Mouse (Mus musculus): Measurements from ENCODE around the gene Psmd4. TPM values are rescaled to one million over a fixed set of nuclear protein-coding genes. Genes with fewer than 3 reads are reported as not detected.
"Not testable (repeated sequence)": the region's sequence is repeated elsewhere in the genome, so short reads cannot be mapped to it uniquely, and the experiment has no call there.

Gene Psmd4
- polyA plus RNA-seq, 1 experiment, result 169 TPM

DNA sequence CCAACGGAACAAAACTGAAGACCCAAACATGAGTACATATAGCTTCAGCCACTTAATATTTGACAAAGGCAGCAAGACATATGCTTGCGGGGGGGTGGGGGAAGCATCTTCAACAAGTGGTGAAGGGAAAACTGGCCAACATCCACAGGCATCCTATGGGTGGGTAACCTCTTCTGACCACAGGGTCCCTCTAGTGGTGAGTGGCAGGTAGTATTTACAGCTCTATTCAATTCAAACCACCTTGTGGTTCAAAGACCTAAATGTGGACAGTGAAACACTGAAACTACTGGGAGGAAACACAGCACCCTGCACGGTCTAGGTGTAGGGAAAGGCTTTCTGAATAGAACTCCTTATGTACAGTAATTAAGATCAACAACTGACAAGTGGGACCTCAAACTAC lies 11.3 kb upstream of the Psmd4 start:
- H3K9me3 ChIP-seq, result no peaks in the 10 kb centered on the region
- peaks cover 82% of the 10 kb centered on the region for H3K4me1 ChIP-seq
- no peaks in the 10 kb centered on the region for H3K27me3 ChIP-seq (replicated peaks)
- no peak for TF ChIP-seq GATA1 (IDR thresholded peaks at IDR 0.05; ENCODE audit: borderline replicate concordance, low read length)
- TF ChIP-seq FLI1 (IDR thresholded peaks at IDR 0.05; ENCODE audit: low read length), result no peak
- H3K4me3 ChIP-seq (replicated peaks), result no peak overlapping the region
- peaks cover 21% of the 10 kb centered on the region for H3K36me3 ChIP-seq (replicated peaks; ENCODE audit: low read length)

GRCm38 (mm10) chr3:95052959-95053358 lies 10.5 kb upstream of the Psmd4 start:
- Histone ChIP-seq H3K4me1 (peaks cover 85% of the 10 kb centered on the region), H3K9me3 (no peaks in the 10 kb centered on the region), H3K27me3 (replicated peaks) (no peaks in the 10 kb centered on the region), H3K36me3 (replicated peaks; ENCODE audit: low read length) (peaks cover 14% of the 10 kb centered on the region), H3K4me3 (replicated peaks) (no peak overlapping the region)
- TF ChIP-seq FLI1 (IDR thresholded peaks at IDR 0.05; ENCODE audit: low read length) (no peak), GATA1 (IDR thresholded peaks at IDR 0.05; ENCODE audit: borderline replicate concordance, low read length) (no peak)

- H3K4me3 ChIP-seq (replicated peaks), result no peak overlapping the region
- H3K27me3 ChIP-seq (replicated peaks), result no peaks in the 10 kb centered on the region
- no peaks in the 10 kb centered on the region for H3K36me3 ChIP-seq (replicated peaks; ENCODE audit: low read length)
- TF ChIP-seq GATA1 (IDR thresholded peaks at IDR 0.05; ENCODE audit: borderline replicate concordance, low read length), result no peak
- no peak for TF ChIP-seq FLI1 (IDR thresholded peaks at IDR 0.05; ENCODE audit: low read length)
- H3K9me3 ChIP-seq, result no peaks in the 10 kb centered on the region
- H3K4me1 ChIP-seq, result peaks cover 88% of the 10 kb centered on the region
These were observed 5.5 kb upstream of the Psmd4 start for GRCm38 (mm10) chr3:95047914-95048313.

DNA sequence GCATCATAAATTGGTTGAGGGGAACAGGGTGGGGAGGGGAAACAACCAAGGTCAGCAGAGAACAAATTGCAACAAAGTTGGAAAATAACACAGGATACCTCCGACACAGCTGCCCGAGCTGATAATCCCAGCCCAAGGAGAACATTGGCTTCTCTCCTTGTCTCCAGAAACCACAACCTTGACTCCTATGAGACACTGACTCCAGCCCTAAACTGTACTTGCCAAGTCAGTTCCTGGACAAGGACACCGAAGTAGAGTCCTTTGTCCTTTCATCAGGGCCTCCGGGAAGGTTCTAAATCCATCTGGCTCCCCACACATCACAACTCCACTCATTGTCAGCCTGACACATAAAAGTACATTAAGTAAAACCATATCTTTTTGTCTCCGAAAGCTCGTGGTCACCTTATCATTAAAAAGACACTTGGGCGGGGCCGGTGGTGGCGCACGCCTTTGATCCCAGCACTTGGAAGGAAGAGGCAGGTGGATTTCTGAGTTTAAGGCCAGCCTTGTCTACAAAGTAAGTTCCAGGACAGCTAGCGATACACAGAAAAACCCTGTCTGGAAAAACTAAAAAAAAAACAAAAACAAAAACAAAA lies 4.1 kb upstream of the Psmd4 start:
- Histone ChIP-seq H3K4me3 (replicated peaks) (no peak overlapping the region), H3K27me3 (replicated peaks) (no peaks in the 10 kb centered on the region), H3K36me3 (replicated peaks; ENCODE audit: low read length) (no peaks in the 10 kb centered on the region), H3K9me3 (no peaks in the 10 kb centered on the region), H3K4me1 (peaks cover 84% of the 10 kb centered on the region)
- no peak for TF ChIP-seq FLI1 (IDR thresholded peaks at IDR 0.05; ENCODE audit: low read length)
- no peak; the same call in 2 of the 3 replicates for TF ChIP-seq GATA1 (IDR thresholded peaks at IDR 0.05; ENCODE audit: borderline replicate concordance, low read length)

GRCm38 (mm10) chr3:95043251-95043650 lies 837 bp upstream of the Psmd4 start:
- Histone ChIP-seq H3K9me3 (no peaks in the 10 kb centered on the region), H3K27me3 (replicated peaks) (no peaks in the 10 kb centered on the region), H3K4me3 (replicated peaks) (peak overlapping the region; percentile 18), H3K4me1 (peaks cover 86% of the 10 kb centered on the region), H3K36me3 (replicated peaks; ENCODE audit: low read length) (peaks cover 26% of the 10 kb centered on the region)
- TF ChIP-seq GATA1 (IDR thresholded peaks at IDR 0.05; ENCODE audit: borderline replicate concordance, low read length), result no peak
- no peak for TF ChIP-seq FLI1 (IDR thresholded peaks at IDR 0.05; ENCODE audit: low read length)

GRCm38 (mm10) chr3:95042838-95043229 lies 420 bp upstream of the Psmd4 start:
- TF ChIP-seq FLI1 (IDR thresholded peaks at IDR 0.05; ENCODE audit: low read length) (no peak), GATA1 (IDR thresholded peaks at IDR 0.05; ENCODE audit: borderline replicate concordance, low read length) (no peak)
- Histone ChIP-seq H3K4me3 (replicated peaks) (peak overlapping the region; percentile 97), H3K36me3 (replicated peaks; ENCODE audit: low read length) (peaks cover 30% of the 10 kb centered on the region), H3K27me3 (replicated peaks) (no peaks in the 10 kb centered on the region), H3K9me3 (no peaks in the 10 kb centered on the region), H3K4me1 (peaks cover 86% of the 10 kb centered on the region)

GRCm38 (mm10) chr3:95041625-95042024 lies 789 bp downstream of the Psmd4 start:
- no peak for TF ChIP-seq FLI1 (IDR thresholded peaks at IDR 0.05; ENCODE audit: low read length)
- TF ChIP-seq GATA1 (IDR thresholded peaks at IDR 0.05; ENCODE audit: borderline replicate concordance, low read length), result no peak

GRCm38 (mm10) chr3:95029953-95030352 lies 12.5 kb downstream of the Psmd4 start:
- Histone ChIP-seq H3K4me3 (replicated peaks) (no peak overlapping the region), H3K36me3 (replicated peaks; ENCODE audit: low read length) (peaks cover 82% of the 10 kb centered on the region), H3K27me3 (replicated peaks) (no peaks in the 10 kb centered on the region), H3K4me1 (peaks cover 62% of the 10 kb centered on the region), H3K9me3 (no peaks in the 10 kb centered on the region)
- no peak for TF ChIP-seq GATA1 (IDR thresholded peaks at IDR 0.05; ENCODE audit: borderline replicate concordance, low read length)
- no peak for TF ChIP-seq FLI1 (IDR thresholded peaks at IDR 0.05; ENCODE audit: low read length)

More at GRCm38 (mm10) chr3:95041625-95042024, 789 bp downstream of the Psmd4 start:
- H3K4me1 ChIP-seq, result peaks cover 84% of the 10 kb centered on the region
- H3K4me3 ChIP-seq (replicated peaks), result peak overlapping the region; percentile 97
- H3K27me3 ChIP-seq (replicated peaks), result no peaks in the 10 kb centered on the region
- no peaks in the 10 kb centered on the region for H3K9me3 ChIP-seq
- H3K36me3 ChIP-seq (replicated peaks; ENCODE audit: low read length), result peaks cover 40% of the 10 kb centered on the region

DNA sequence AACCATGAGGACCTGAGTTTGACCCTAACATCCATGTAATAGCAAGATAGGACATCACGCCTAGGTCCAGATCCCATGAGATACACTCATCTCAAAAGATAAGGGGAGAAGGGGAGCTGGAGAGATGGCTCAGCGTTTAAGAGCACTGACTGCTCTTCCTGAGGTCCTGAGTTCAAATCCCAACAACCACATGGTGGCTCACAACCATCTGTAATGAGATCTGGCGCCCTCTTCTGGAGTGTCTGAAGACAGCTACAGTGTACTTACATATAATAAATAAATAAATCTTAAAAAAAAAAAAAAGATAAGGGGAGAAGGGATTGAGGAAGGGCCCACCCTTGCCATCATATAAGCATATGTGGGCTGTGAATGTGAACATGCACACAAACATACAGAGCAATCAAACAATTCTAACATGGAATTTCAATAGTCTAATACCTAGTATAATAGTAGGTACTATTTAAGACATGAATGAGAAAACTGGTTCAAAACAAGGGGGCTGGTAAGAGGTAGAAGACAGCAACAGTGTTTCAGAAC lies 13.1 kb downstream of the Psmd4 start:
- peaks cover 78% of the 10 kb centered on the region for H3K36me3 ChIP-seq (replicated peaks; ENCODE audit: low read length)
- not testable (repeated sequence) for H3K4me3 ChIP-seq (replicated peaks); H3K9me3 ChIP-seq; H3K27me3 ChIP-seq (replicated peaks)
- H3K4me1 ChIP-seq, result peaks cover 68% of the 10 kb centered on the region

DNA sequence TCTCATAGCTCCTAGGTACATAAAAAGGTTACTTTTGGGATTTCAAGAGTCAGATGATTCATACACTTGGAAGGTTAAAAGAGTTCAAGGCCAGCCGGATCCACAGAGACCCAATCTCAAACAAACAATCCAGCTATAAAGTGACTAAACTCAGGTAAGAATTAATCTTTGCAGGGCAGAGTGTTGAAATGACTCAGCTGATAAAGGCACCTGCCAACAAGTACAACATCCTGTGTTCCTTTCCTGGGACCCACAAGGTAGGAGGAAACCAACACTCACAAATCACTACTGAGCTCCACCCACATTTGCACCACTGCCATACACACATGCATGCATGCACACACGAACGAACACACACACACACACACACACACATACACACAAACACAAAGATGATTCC lies 13.8 kb downstream of the Psmd4 start:
- H3K36me3 ChIP-seq (replicated peaks; ENCODE audit: low read length), result peaks cover 70% of the 10 kb centered on the region
- no peaks in the 10 kb centered on the region for H3K9me3 ChIP-seq
- no peak overlapping the region for H3K4me3 ChIP-seq (replicated peaks)
- TF ChIP-seq GATA1 (IDR thresholded peaks at IDR 0.05; ENCODE audit: borderline replicate concordance, low read length) (no peak), FLI1 (IDR thresholded peaks at IDR 0.05; ENCODE audit: low read length) (no peak)
- H3K4me1 ChIP-seq, result peaks cover 72% of the 10 kb centered on the region
- H3K27me3 ChIP-seq (replicated peaks), result no peaks in the 10 kb centered on the region
